Mouse (Mus musculus) fibroblast of lung, adult 2 months (primary cell): Measurements from ENCODE around the gene Ddx1.
"Not testable (repeated sequence)": the region's sequence is repeated elsewhere in the genome, so short reads cannot be mapped to it uniquely, and the experiment has no call there.

Experiments
- DNase-seq: peaks from one replicate; pipeline ENCODE4 v3.0.0-alpha.2; 2011; ENCODE audit warnings: low read depth

The Ddx1 gene

GRCm38 (mm10) chr12:13202322-13202721, 46.7 kb downstream of the Ddx1 start:
- no peak for DNase-seq

GRCm38 (mm10) chr12:13200576-13200975, 48.4 kb downstream of the Ddx1 start:
- DNase-seq, result no peak

- DNase-seq, result no peak
These were observed 49.4 kb downstream of the Ddx1 start for GRCm38 (mm10) chr12:13199338-13200301.

- DNase-seq, result no peak
These were observed 50.9 kb downstream of the Ddx1 start for GRCm38 (mm10) chr12:13198157-13198556.

- no peak for DNase-seq
These were observed 52.9 kb downstream of the Ddx1 start for GRCm38 (mm10) chr12:13196146-13196545.

- no peak for DNase-seq
These were observed 53.5 kb downstream of the Ddx1 start for GRCm38 (mm10) chr12:13195506-13195905.

- no peak for DNase-seq
These were observed 60.8 kb downstream of the Ddx1 start for GRCm38 (mm10) chr12:13188059-13188700.

- DNase-seq, result no peak
These were observed 62.8 kb downstream of the Ddx1 start for GRCm38 (mm10) chr12:13186209-13186608.

GRCm38 (mm10) chr12:13184873-13185361, 64.1 kb downstream of the Ddx1 start:
- DNase-seq, result no peak

- not testable (repeated sequence) for DNase-seq
These were observed 64.9 kb downstream of the Ddx1 start for GRCm38 (mm10) chr12:13184136-13184535.

- DNase-seq, result no peak
These were observed 66.8 kb downstream of the Ddx1 start for GRCm38 (mm10) chr12:13182220-13182619.

- DNase-seq, result no peak
These were observed 67.3 kb downstream of the Ddx1 start for GRCm38 (mm10) chr12:13181721-13182120.

GRCm38 (mm10) chr12:13180715-13181335, 68.2 kb downstream of the Ddx1 start:
- no peak for DNase-seq

GRCm38 (mm10) chr12:13180332-13180714, 68.7 kb downstream of the Ddx1 start:
- DNase-seq, result no peak

- DNase-seq, result no peak
These were observed 71.4 kb downstream of the Ddx1 start for GRCm38 (mm10) chr12:13177606-13178005.

GRCm38 (mm10) chr12:13176927-13177326, 72.1 kb downstream of the Ddx1 start:
- DNase-seq, result peak; percentile 7

GRCm38 (mm10) chr12:13176136-13176535, 72.9 kb downstream of the Ddx1 start:
- no peak for DNase-seq

GRCm38 (mm10) chr12:13174022-13174421, 75.0 kb downstream of the Ddx1 start:
- DNase-seq, result peak; percentile 8

- no peak for DNase-seq
These were observed 80.9 kb downstream of the Ddx1 start for GRCm38 (mm10) chr12:13168073-13168472.

GRCm38 (mm10) chr12:13167116-13167515, 81.9 kb downstream of the Ddx1 start:
- no peak for DNase-seq
